Mouse (Mus musculus) ES-E14 (cell line): Measurements from ENCODE around the gene Rpl4. TPM values are rescaled to one million over a fixed set of nuclear protein-coding genes. Genes with fewer than 3 reads are reported as not detected.

Experiments
- DNase-seq: peaks from one replicate; pipeline ENCODE4 v3.0.0-alpha.2; 2013; ENCODE audit warnings: low read depth, low spot score
- H3K27ac ChIP-seq: 2 replicates; pipeline ENCODE4 v1.5.1; 2012; ENCODE audit warnings: low read depth, mild to moderate bottlenecking, low read length, moderate library complexity, mixed read lengths; ENCODE audit not compliant: poor library complexity, insufficient read depth, severe bottlenecking
- H3K36me3 ChIP-seq: 2 replicates; pipeline ENCODE4 v1.6.1; 2012; ENCODE audit warnings: mild to moderate bottlenecking, low read length, moderate library complexity, mixed read lengths; ENCODE audit not compliant: control insufficient read depth, poor library complexity, insufficient read depth, severe bottlenecking
- H3K4me1 ChIP-seq, 2 experiments: fragments of 150-350 bp in 1 of 2; sonication (generic) in 1 of 2; 2 replicates each; pipeline ENCODE4 v1.6.1; 2012; ENCODE audit warnings: low read length in 2 of 2, mild to moderate bottlenecking in 1 of 2, mixed read lengths in 1 of 2; ENCODE audit not compliant: control insufficient read depth in 2 of 2, insufficient read depth in 2 of 2, poor library complexity in 1 of 2
- H3K4me3 ChIP-seq, 2 experiments: fragments of 150-350 bp in 1 of 2; sonication (generic) in 1 of 2; 2 replicates each; pipeline ENCODE4 v1.5.1; 2012; ENCODE audit warnings: low read length in 2 of 2, low read depth in 1 of 2, mild to moderate bottlenecking in 1 of 2, mixed read lengths in 1 of 2; ENCODE audit not compliant: insufficient read depth in 1 of 2, poor library complexity in 1 of 2, severe bottlenecking in 1 of 2
- H3K9ac ChIP-seq: 2 replicates; pipeline ENCODE4 v1.6.1; 2012; ENCODE audit warnings: low read depth, mild to moderate bottlenecking, low read length, mixed read lengths; ENCODE audit not compliant: poor library complexity, insufficient read depth, severe bottlenecking
- H3K9me3 ChIP-seq: fragments of 150-350 bp; sonication (generic); 2 replicates; pipeline ENCODE4 v1.6.1; 2012; ENCODE audit warnings: low read depth, mild to moderate bottlenecking, low read length; ENCODE audit not compliant: control insufficient read depth, insufficient read depth
- CHD2 ChIP-seq: IDR thresholded peaks from 2 replicates; pipeline ENCODE4 v1.6.1; 2014; ENCODE audit warnings: mild to moderate bottlenecking, low read depth, low read length, inconsistent platforms
- HCFC1 ChIP-seq: IDR thresholded peaks from 2 replicates; pipeline ENCODE4 v1.6.1; 2012; ENCODE audit warnings: low read length, inconsistent platforms, borderline replicate concordance; ENCODE audit not compliant: insufficient read depth
- MAFK ChIP-seq: IDR thresholded peaks from 2 replicates; pipeline ENCODE4 v1.6.1; 2014; ENCODE audit warnings: mild to moderate bottlenecking, low read depth, low read length, inconsistent platforms; ENCODE audit not compliant: insufficient read depth
- ZC3H11A ChIP-seq: IDR thresholded peaks from 2 replicates; pipeline ENCODE4 v1.6.1; 2012; ENCODE audit warnings: low read depth, mild to moderate bottlenecking, inconsistent platforms, low read length, borderline replicate concordance
- ZNF384 ChIP-seq: IDR thresholded peaks from 2 replicates; pipeline ENCODE4 v1.6.1; 2012; ENCODE audit warnings: low read depth, low read length, inconsistent platforms
- in situ Hi-C, 2 experiments: fragments of 600-800 bp; cut with MboI; formaldehyde crosslinking; loops; one replicate each; pipeline ENCODE4 v1.15.1; 2025; ENCODE audit warnings: low sequenced_read_pairs in 2 of 2, inconsistent platforms in 1 of 2; ENCODE audit not compliant: unreplicated experiment in 2 of 2
- total RNA-seq: library from RNA; depleted of rRNA; stranded (reverse); fragments of 300-350 nt; gene quantifications from 2 replicates; pipeline ENCODE4 v1.2.3, GENCODE M21; 2012; rRNA removed

The Rpl4 gene
- total RNA-seq, 1 experiment = 1,343 TPM

- in situ Hi-C loops = no loop called here
- no peak for DNase-seq
- Histone ChIP-seq H3K4me3 (no peak overlapping the region), H3K27ac (no peak overlapping the region), H3K36me3 (peaks cover 2% of the 10 kb centered on the region; the same call in 1 of the 2 replicates), H3K9ac (no peak overlapping the region), H3K4me1 (peaks cover 12 to 13% of the 10 kb centered on the region in 2 experiments), H3K9me3 (no peaks in the 10 kb centered on the region)
- TF ChIP-seq MAFK (no peak), ZC3H11A (no peak), ZNF384 (no peak), CHD2 (no peak), HCFC1 (no peak)
Measured at GRCm38 (mm10) chr9:64222098-64222497, 48.9 kb downstream of the Rpl4 start.

- TF ChIP-seq MAFK = no peak
- TF ChIP-seq ZC3H11A = no peak
- TF ChIP-seq HCFC1 = no peak
- TF ChIP-seq CHD2 = no peak
- TF ChIP-seq ZNF384 = no peak
- H3K4me3 ChIP-seq = no peak overlapping the region
- peaks cover 9 to 12% of the 10 kb centered on the region in 2 experiments for H3K4me1 ChIP-seq
- peaks cover 2% of the 10 kb centered on the region; the same call in 1 of the 2 replicates for H3K36me3 ChIP-seq
- H3K9ac ChIP-seq = no peak overlapping the region
- no peak for DNase-seq
- in situ Hi-C loops = no loop called here
- no peak overlapping the region for H3K27ac ChIP-seq
- no peaks in the 10 kb centered on the region for H3K9me3 ChIP-seq
Measured at GRCm38 (mm10) chr9:64225805-64226204, 52.6 kb downstream of the Rpl4 start.

GRCm38 (mm10) chr9:64227736-64228135 lies 54.6 kb downstream of the Rpl4 start:
- no peak for DNase-seq
- peaks cover 2 to 3% of the 10 kb centered on the region in 2 experiments; a peak in 3 of 4 replicates for H3K4me1 ChIP-seq

More at GRCm38 (mm10) chr9:64227736-64228135, 54.6 kb downstream of the Rpl4 start:
- H3K9ac ChIP-seq = no peak overlapping the region
- TF ChIP-seq HCFC1 = no peak
- no peak for TF ChIP-seq ZNF384
- no peaks in the 10 kb centered on the region for H3K9me3 ChIP-seq
- H3K27ac ChIP-seq = no peak overlapping the region
- H3K36me3 ChIP-seq = peaks cover 2% of the 10 kb centered on the region; the same call in 1 of the 2 replicates
- H3K4me3 ChIP-seq = no peak overlapping the region
- in situ Hi-C loops = no loop called here

Other genes starting within 250 kb of the Rpl4 start
- 6.8 and 8.7 TPM in 2 replicates for gene Smad6, start 151.3 kb upstream of the Rpl4 start, total RNA-seq
- gene Lctl, start 56.2 kb upstream of the Rpl4 start, total RNA-seq = 1.5 and 2.3 TPM in 2 replicates
- 99.2 and 151 TPM in 2 replicates for gene Zwilch, start 271 bp upstream of the Rpl4 start, total RNA-seq
- gene Snapc5, start 5.9 kb downstream of the Rpl4 start, total RNA-seq = 9.6 and 17.1 TPM in 2 replicates
- 0.48 and 0.54 TPM in 2 replicates for gene Uchl4, start 61.8 kb downstream of the Rpl4 start, total RNA-seq
- gene Map2k1, start 80.3 kb downstream of the Rpl4 start, total RNA-seq = 62.1 and 73.0 TPM in 2 replicates
- gene Tipin, start 108.2 kb downstream of the Rpl4 start, total RNA-seq = 133 and 195 TPM in 2 replicates
- 10.1 and 11.2 TPM in 2 replicates for gene Dis3l, start 167.9 kb downstream of the Rpl4 start, total RNA-seq
- gene Megf11, start 212.3 kb downstream of the Rpl4 start, total RNA-seq = 7.5 and 12.5 TPM in 2 replicates